Mouse (Mus musculus) ES-Bruce4 (cell line): ENCODE measurements at regions not wholly inside any gene's neighbourhood (a gene's known extent, or its start where the extent isn't known, plus 50 kb on each side); places are given as distances from the start of the nearest gene placed in this dataset.

Source experiments
- CTCF ChIP-seq: IDR thresholded peaks from one replicate; pipeline ENCODE4 v1.8.1; 2011; ENCODE audit warnings: low read depth, low read length
- POLR2A ChIP-seq: IDR thresholded peaks from one replicate; pipeline ENCODE4 v1.8.1; 2011; ENCODE audit warnings: low read length; ENCODE audit not compliant: insufficient read depth

DNA sequence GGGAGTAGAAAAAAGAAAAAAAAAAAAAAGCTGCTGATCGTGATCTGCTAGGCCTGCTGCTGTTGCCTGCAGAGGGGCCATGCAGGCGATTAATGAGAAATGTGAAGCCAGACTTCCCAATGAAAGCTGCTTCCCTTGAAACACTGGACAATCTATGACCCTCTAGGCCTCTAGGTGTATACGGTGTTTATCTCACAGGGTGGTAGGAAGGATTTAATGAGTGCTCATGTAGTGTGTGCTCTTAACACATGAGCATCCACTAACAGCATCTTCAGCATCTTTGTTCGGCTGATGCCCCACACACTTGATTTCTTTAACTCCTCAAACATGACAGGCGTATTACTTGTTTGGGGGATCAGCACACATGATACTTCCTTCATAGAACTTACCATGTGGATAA lies 359.7 kb upstream of the Clec14a start:
- TF ChIP-seq CTCF (no peak), POLR2A (no peak)
